In the genomic region with DNA sequence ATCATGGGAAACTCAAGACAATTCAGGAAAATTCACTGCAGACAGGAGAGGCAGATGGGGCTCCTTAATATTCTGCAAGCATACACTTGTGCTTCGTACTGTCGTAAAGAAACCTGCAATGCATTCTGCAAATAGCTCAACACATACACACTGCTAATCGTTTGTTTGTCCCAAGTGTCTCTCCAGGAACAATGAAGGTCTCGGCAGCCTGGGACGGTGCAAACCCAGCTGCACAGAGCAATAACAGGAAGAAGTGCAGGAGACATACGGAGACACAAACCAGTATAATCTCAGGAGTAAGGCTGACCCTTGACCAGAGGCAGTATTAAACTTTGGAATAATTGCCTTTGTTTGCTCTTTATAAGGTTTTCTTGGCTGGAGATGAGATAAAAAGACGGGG, we compare ENCODE assay signal across 18 mouse cellular contexts. TPM values are rescaled to one million over a fixed set of nuclear protein-coding genes. Genes with fewer than 3 reads are reported as not detected.
DNase-seq lines count a peak whose midpoint lies in the region; ATAC-seq and TF ChIP-seq lines count a peak whose summit lies in the region.
"Had no signal": no experiment of that assay in that cellular context is flagged by ENCODE, and none has a peak within 500 bp of the region (broad histone marks: within the 10 kb centered on the region; RNA-seq: fewer than 3 reads in every experiment).

No protein-coding gene starts in this region.

- ATAC-seq in forebrain, embryonic 16.5 days, result no peak
- no peak for ATAC-seq in heart, postnatal 0 days (ENCODE audit: insufficient read depth, low read depth)
- ATAC-seq in lung, postnatal 0 days, result peak; percentile 32
- peak; percentile 23; the same call in 1 of the 2 replicates for ATAC-seq in neural tube, embryonic 15.5 days (ENCODE audit: low FRiP score)

- H3K9ac ChIP-seq in forebrain, embryonic 16.5 days (replicated peaks; ENCODE audit: low read depth, low read length), result no peak overlapping the region
- no peak overlapping the region for H3K9ac ChIP-seq in heart, postnatal 0 days (replicated peaks; ENCODE audit: low read depth, low read length)
- no peak overlapping the region for H3K9ac ChIP-seq in lung, postnatal 0 days (replicated peaks; ENCODE audit: low read depth)
- H3K9ac ChIP-seq in neural tube, embryonic 15.5 days (replicated peaks), result no peak overlapping the region

- no peak for DNase-seq in forebrain, embryonic 10.5 days (ENCODE audit: extremely low spot score, low spot score)
- no peak for DNase-seq in heart, postnatal 0 days (ENCODE audit: low spot score)
- DNase-seq in heart, postnatal 36 days, result no peak
- no peak for DNase-seq in lung, postnatal 0 days (ENCODE audit: low spot score)
- DNase-seq in lung, postnatal 25 days (ENCODE audit: low spot score), result no peak
- DNase-seq in left cerebral cortex, postnatal 25 days (ENCODE audit: low spot score in 2 of 2), result no peak
- DNase-seq: adrenal gland, adult 8-10 months; cerebellum, adult 18-20 months; gastrocnemius, postnatal 36 days; kidney, adult 8-10 months; liver had no signal

- no peak for TF ChIP-seq EP300 in heart, postnatal 0 days (IDR thresholded peaks at IDR 0.05; ENCODE audit: low read depth)
- TF ChIP-seq EP300 in lung, postnatal 0 days (IDR thresholded peaks at IDR 0.05), result 0 out of 2 replicates have a peak, but pooled peaks have one; percentile 19

- H3K36me3 ChIP-seq in forebrain, embryonic 10.5 days (replicated peaks), result peaks cover 16% of the 10 kb centered on the region
- H3K36me3 ChIP-seq in forebrain, embryonic 16.5 days (ENCODE audit: control insufficient read depth, insufficient read depth), result 0 out of 2 replicates have a peak, but pooled peaks cover 2% of the 10 kb centered on the region
- peaks cover 14% of the 10 kb centered on the region for H3K36me3 ChIP-seq in heart, postnatal 0 days (replicated peaks; ENCODE audit: control insufficient read depth, insufficient read depth, low read length)
- H3K36me3 ChIP-seq in lung, postnatal 0 days (ENCODE audit: insufficient read depth, low read length), result peaks cover 8% of the 10 kb centered on the region; the same call in 1 of the 2 replicates
- H3K36me3 ChIP-seq in neural tube, embryonic 15.5 days, result peaks cover 7% of the 10 kb centered on the region

- WGBS in forebrain, embryonic 10.5 days, result 82% methylated on average over 7 of the region's 7 CpGs
- 55% methylated on average over 7 of the region's 7 CpGs for WGBS in forebrain, embryonic 16.5 days
- WGBS in heart, postnatal 0 days, result 52% methylated on average over 7 of the region's 7 CpGs
- WGBS in lung, postnatal 0 days, result 34% methylated on average over 7 of the region's 7 CpGs
- WGBS in neural tube, embryonic 15.5 days, result 49% methylated on average over 7 of the region's 7 CpGs

- no peaks in the 10 kb centered on the region for H3K27me3 ChIP-seq in forebrain, embryonic 10.5 days (ENCODE audit: poor library complexity, severe bottlenecking)
- no peaks in the 10 kb centered on the region for H3K27me3 ChIP-seq in forebrain, embryonic 16.5 days (replicated peaks; ENCODE audit: control insufficient read depth, insufficient read depth, low read length)
- H3K27me3 ChIP-seq in heart, postnatal 0 days (ENCODE audit: control insufficient read depth, insufficient read depth, low read length), result no peaks in the 10 kb centered on the region
- H3K27me3 ChIP-seq in lung, postnatal 0 days (replicated peaks; ENCODE audit: insufficient read depth, low read length), result no peaks in the 10 kb centered on the region
- no peaks in the 10 kb centered on the region for H3K27me3 ChIP-seq in neural tube, embryonic 15.5 days (replicated peaks)
- H3K27me3 ChIP-seq: hindbrain, embryonic 12.5 days; midbrain, embryonic 13.5 days had no signal

- peak overlapping the region; percentile 99; the same call in 1 of the 2 replicates for H3K4me3 ChIP-seq in forebrain, embryonic 10.5 days
- H3K4me3 ChIP-seq in forebrain, embryonic 16.5 days (replicated peaks; ENCODE audit: low read length), result no peak overlapping the region
- H3K4me3 ChIP-seq in heart, postnatal 0 days (ENCODE audit: low read depth, low read length), result no peak overlapping the region
- H3K4me3 ChIP-seq in lung, postnatal 0 days (ENCODE audit: low read depth, low read length), result no peak overlapping the region
- no peak overlapping the region for H3K4me3 ChIP-seq in neural tube, embryonic 15.5 days (replicated peaks)

- no peaks in the 10 kb centered on the region for H3K9me3 ChIP-seq in forebrain, embryonic 10.5 days
- H3K9me3 ChIP-seq in forebrain, embryonic 16.5 days (ENCODE audit: control insufficient read depth, low read length), result no peaks in the 10 kb centered on the region
- no peaks in the 10 kb centered on the region for H3K9me3 ChIP-seq in heart, postnatal 0 days (replicated peaks; ENCODE audit: control insufficient read depth, low read length)
- no peaks in the 10 kb centered on the region for H3K9me3 ChIP-seq in lung, postnatal 0 days (ENCODE audit: low read length)
- no peaks in the 10 kb centered on the region for H3K9me3 ChIP-seq in neural tube, embryonic 15.5 days (replicated peaks)
- H3K9me3 ChIP-seq: hindbrain, embryonic 12.5 days had no signal

- no peak for TF ChIP-seq CTCF in heart, postnatal 0 days (IDR thresholded peaks at IDR 0.05; ENCODE audit: low read depth)
- no peak for TF ChIP-seq CTCF in lung, postnatal 0 days (IDR thresholded peaks at IDR 0.05)

- intact Hi-C loops in heart, postnatal 36 days (cut with DNase I), result no loop called here
- intact Hi-C loops in left cerebral cortex, postnatal 25 days (cut with DNase I), result loop anchor here (10.0 kb wide), 1 partner anchor 342 kb away; no protein-coding TSS in a partner anchor

- no peak overlapping the region for H3K27ac ChIP-seq in forebrain, embryonic 10.5 days
- H3K27ac ChIP-seq in forebrain, embryonic 16.5 days (ENCODE audit: low read length), result no peak overlapping the region
- no peak overlapping the region for H3K27ac ChIP-seq in heart, postnatal 0 days (ENCODE audit: low read depth)
- H3K27ac ChIP-seq in lung, postnatal 0 days (ENCODE audit: low read length), result peak overlapping the region; percentile 94; the same call in 1 of the 2 replicates
- H3K27ac ChIP-seq in neural tube, embryonic 15.5 days (replicated peaks), result peak overlapping the region; percentile 80; the same call in 1 of the 2 replicates
- H3K27ac ChIP-seq: left cerebral cortex, adult 2 months had no signal

- H3K4me1 ChIP-seq in forebrain, embryonic 10.5 days, result peaks cover 23% of the 10 kb centered on the region
- peaks cover 17% of the 10 kb centered on the region for H3K4me1 ChIP-seq in forebrain, embryonic 16.5 days (replicated peaks; ENCODE audit: control insufficient read depth, insufficient read depth, low read length)
- 0 out of 2 replicates have a peak, but pooled peaks cover 11% of the 10 kb centered on the region for H3K4me1 ChIP-seq in heart, postnatal 0 days (ENCODE audit: control insufficient read depth, insufficient read depth)
- H3K4me1 ChIP-seq in lung, postnatal 0 days (ENCODE audit: insufficient read depth, low read depth, low read length), result no peaks in the 10 kb centered on the region
- H3K4me1 ChIP-seq in neural tube, embryonic 15.5 days, result peaks cover 33% of the 10 kb centered on the region

- H3K4me2 ChIP-seq in forebrain, embryonic 16.5 days (ENCODE audit: low read length), result no peak overlapping the region
- H3K4me2 ChIP-seq in heart, postnatal 0 days (ENCODE audit: low read depth, low read length), result peak overlapping the region; percentile 73; the same call in 1 of the 2 replicates
- 0 out of 2 replicates have a peak overlapping the region, but pooled peaks have one; percentile 3 for H3K4me2 ChIP-seq in lung, postnatal 0 days (replicated peaks; ENCODE audit: low read depth, low read length)
- H3K4me2 ChIP-seq in neural tube, embryonic 15.5 days, result peak overlapping the region; percentile 89; the same call in 1 of the 2 replicates

RNA-seq across cellular contexts. Expression of gene Cdc16, which starts 1.0 kb away (rescaled TPM):
- 215 and 222 TPM in 2 replicates for polyA plus RNA-seq in forebrain, embryonic 10.5 days (2016; fragmentation: Nextera tagmentation; extraction: Ambion mirVana)
- polyA plus RNA-seq in forebrain, embryonic 16.5 days (2015; fragmentation: Nextera tagmentation; extraction: Ambion mirVana), result 172 and 192 TPM in 2 replicates
- total RNA-seq in heart, postnatal 0 days (2014; rRNA removed; ENCODE audit: low replicate concordance), result 80.9 and 89.3 TPM in 2 replicates
- 52.0 and 53.1 TPM in 2 replicates for polyA plus RNA-seq in heart, postnatal 0 days (2015; fragmentation: Nextera tagmentation; extraction: Ambion mirVana)
- total RNA-seq in heart, postnatal 36 days (2021), result 10 to 100 TPM; 31.9 to 33.6 TPM
- 86.4 and 86.8 TPM in 2 replicates for polyA plus RNA-seq in lung, postnatal 0 days (2015; fragmentation: Nextera tagmentation; extraction: Ambion mirVana)
- polyA plus RNA-seq in neural tube, embryonic 15.5 days (2015; fragmentation: Nextera tagmentation; extraction: Ambion mirVana), result 138 and 149 TPM in 2 replicates
- 10 to 100 TPM; 49.6 to 51.6 TPM for total RNA-seq in left cerebral cortex, postnatal 25 days (2021)

RNA-seq across cellular contexts. Expression of gene Upf3a, which starts 28.9 kb away (rescaled TPM):
- 38.7 and 39.3 TPM in 2 replicates for polyA plus RNA-seq in forebrain, embryonic 10.5 days (2016; fragmentation: Nextera tagmentation; extraction: Ambion mirVana)
- polyA plus RNA-seq in forebrain, embryonic 16.5 days (2015; fragmentation: Nextera tagmentation; extraction: Ambion mirVana), result 43.9 and 44.7 TPM in 2 replicates
- total RNA-seq in heart, postnatal 0 days (2014; rRNA removed; ENCODE audit: low replicate concordance), result 5.8 and 6.4 TPM in 2 replicates
- 19.6 and 19.7 TPM in 2 replicates for polyA plus RNA-seq in heart, postnatal 0 days (2015; fragmentation: Nextera tagmentation; extraction: Ambion mirVana)
- total RNA-seq in heart, postnatal 36 days (2021), result 1 to 10 TPM; 7.9 to 8.3 TPM
- polyA plus RNA-seq in lung, postnatal 0 days (2015; fragmentation: Nextera tagmentation; extraction: Ambion mirVana), result 42.1 and 43.9 TPM in 2 replicates
- polyA plus RNA-seq in neural tube, embryonic 15.5 days (2015; fragmentation: Nextera tagmentation; extraction: Ambion mirVana), result 41.7 and 42.5 TPM in 2 replicates
- total RNA-seq in left cerebral cortex, postnatal 25 days (2021), result 10 to 100 TPM; 32.5 to 33.8 TPM

RNA-seq across cellular contexts. Expression of gene Cfap97d2, which starts 50.8 kb away (rescaled TPM):
- polyA plus RNA-seq in forebrain, embryonic 10.5 days (2016; fragmentation: Nextera tagmentation; extraction: Ambion mirVana), result 1.4 and 2.0 TPM in 2 replicates
- polyA plus RNA-seq in forebrain, embryonic 16.5 days (2015; fragmentation: Nextera tagmentation; extraction: Ambion mirVana), result 0.81 and 1.3 TPM in 2 replicates
- total RNA-seq in heart, postnatal 0 days (2014; rRNA removed; ENCODE audit: low replicate concordance), result not detected in 2 replicates
- polyA plus RNA-seq in heart, postnatal 0 days (2015; fragmentation: Nextera tagmentation; extraction: Ambion mirVana), result 0.10 TPM in 1 of 2 replicates, not detected in the other
- not detected for total RNA-seq in heart, postnatal 36 days (2021)
- 0.81 and 1.1 TPM in 2 replicates for polyA plus RNA-seq in lung, postnatal 0 days (2015; fragmentation: Nextera tagmentation; extraction: Ambion mirVana)
- 0.83 and 1.4 TPM in 2 replicates for polyA plus RNA-seq in neural tube, embryonic 15.5 days (2015; fragmentation: Nextera tagmentation; extraction: Ambion mirVana)
- 1 to 10 TPM in 1 of 2 experiments, under 1 TPM in 1; 0.76 to 1.4 TPM for total RNA-seq in left cerebral cortex, postnatal 25 days (2021)
- total RNA-seq: gastrocnemius, postnatal 36 days had no signal
- polyA plus RNA-seq: macrophage; thymus, postnatal 0 days had no signal

Comparison
In these comparisons a context has a peak if more than half of its experiments do, and no peak if none do; other contexts are left out.
1. H3K27ac ChIP-seq: peak in lung, postnatal 0 days (single experiment) and neural tube, embryonic 15.5 days (single experiment); none in forebrain, embryonic 10.5 days (single experiment), forebrain, embryonic 16.5 days (single experiment) and heart, postnatal 0 days (single experiment).
2. ATAC-seq: peak in lung, postnatal 0 days (single experiment) and neural tube, embryonic 15.5 days (single experiment); none in forebrain, embryonic 16.5 days (single experiment) and heart, postnatal 0 days (single experiment).